Mouse (Mus musculus): ENCODE data around the gene Ap2b1. TPM values are rescaled to one million over a fixed set of nuclear protein-coding genes. Genes with fewer than 3 reads are reported as not detected.

The Ap2b1 gene
- polyA plus RNA-seq, 2 experiments: 11.7 to 20.9 TPM

DNA sequence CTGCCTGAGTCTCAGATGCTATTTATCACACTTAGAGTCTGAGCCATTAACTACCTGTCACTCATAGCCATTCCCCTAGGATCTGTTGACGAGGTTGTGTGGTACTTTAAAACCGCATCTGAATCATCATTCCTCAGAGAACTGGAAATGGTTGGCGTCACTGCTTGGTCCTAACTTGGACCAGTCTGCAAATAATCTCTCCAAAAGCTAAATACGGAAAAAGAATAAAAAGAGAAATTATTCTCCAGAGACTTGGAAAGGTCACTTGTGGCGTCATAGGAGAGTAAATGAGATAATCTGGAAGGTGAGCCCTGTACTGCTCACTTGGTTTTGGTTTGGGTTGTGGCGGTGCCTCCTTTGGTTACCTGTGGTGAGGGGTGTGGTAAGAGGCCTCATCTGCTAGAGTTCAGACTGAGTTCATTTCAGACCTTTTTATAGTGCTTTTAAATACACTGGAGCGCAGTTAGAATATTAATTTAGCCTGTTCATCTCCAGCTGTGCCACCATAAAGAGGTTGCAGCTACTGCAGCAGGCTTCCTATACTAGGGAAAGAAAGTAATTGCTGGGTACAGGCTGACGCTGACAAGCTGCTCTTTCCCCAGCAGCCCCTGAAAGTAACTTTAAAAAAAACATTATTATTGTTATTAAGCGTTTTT, 84.2 kb downstream of the Ap2b1 start:
- no peaks in the 10 kb centered on the region; the same call in 1 of the 2 replicates for H3K36me3 ChIP-seq (replicated peaks; ENCODE audit: control insufficient read depth, insufficient read depth, low read depth)
- no peak for ATAC-seq (ENCODE audit: insufficient read depth)
- H3K9ac ChIP-seq (replicated peaks): no peak overlapping the region
- no peaks in the 10 kb centered on the region for H3K27me3 ChIP-seq (ENCODE audit: control insufficient read depth, insufficient read depth, low read length)
- WGBS (ENCODE audit: insufficient replicate concordance): 84% methylated on average over 9 of the region's 9 CpGs
- H3K27ac ChIP-seq: no peak overlapping the region
- no peak overlapping the region for H3K4me2 ChIP-seq (ENCODE audit: low read depth)
- no peak for DNase-seq (ENCODE audit: low read depth in 3 of 3, low spot score in 3 of 3)
- TF ChIP-seq EP300 (IDR thresholded peaks at IDR 0.05; ENCODE audit: low read depth) (no peak), CTCF (IDR thresholded peaks at IDR 0.05; ENCODE audit: low read depth) (no peak)
- H3K9me3 ChIP-seq (ENCODE audit: control insufficient read depth, low read length): no peaks in the 10 kb centered on the region
- no peak overlapping the region for H3K4me3 ChIP-seq (ENCODE audit: insufficient read depth in 1 of 2, low read depth in 2 of 2, low read length in 2 of 2)
- H3K4me1 ChIP-seq (replicated peaks; ENCODE audit: control insufficient read depth in 2 of 2, insufficient read depth in 2 of 2, low read length in 1 of 2): peaks cover 0 to 4% of the 10 kb centered on the region in 2 experiments; a peak in 2 of 4 replicates

GRCm38 (mm10) chr11:83383532-83383887, 84.7 kb downstream of the Ap2b1 start:
- no peak for TF ChIP-seq CTCF (IDR thresholded peaks at IDR 0.05; ENCODE audit: low read depth)
- TF ChIP-seq EP300 (IDR thresholded peaks at IDR 0.05; ENCODE audit: low read depth): no peak
- ATAC-seq (ENCODE audit: insufficient read depth) (no peak), DNase-seq (ENCODE audit: low read depth in 3 of 3, low spot score in 3 of 3) (no peak)
- no peaks in the 10 kb centered on the region; the same call in 1 of the 2 replicates for H3K36me3 ChIP-seq (replicated peaks; ENCODE audit: control insufficient read depth, insufficient read depth, low read depth)
- H3K27me3 ChIP-seq (ENCODE audit: control insufficient read depth, insufficient read depth, low read length): no peaks in the 10 kb centered on the region
- peaks cover 0 to 4% of the 10 kb centered on the region in 2 experiments; a peak in 2 of 4 replicates for H3K4me1 ChIP-seq (replicated peaks; ENCODE audit: control insufficient read depth in 2 of 2, insufficient read depth in 2 of 2, low read length in 1 of 2)
- no peak overlapping the region for H3K9ac ChIP-seq (replicated peaks)
- H3K4me3 ChIP-seq (ENCODE audit: insufficient read depth in 1 of 2, low read depth in 2 of 2, low read length in 2 of 2): no peak overlapping the region
- H3K27ac ChIP-seq: no peak overlapping the region
- WGBS (ENCODE audit: insufficient replicate concordance): 85% methylated on average over 1 of the region's 1 CpGs
- H3K9me3 ChIP-seq (ENCODE audit: control insufficient read depth, low read length): no peaks in the 10 kb centered on the region
- H3K4me2 ChIP-seq (ENCODE audit: low read depth): no peak overlapping the region

DNA sequence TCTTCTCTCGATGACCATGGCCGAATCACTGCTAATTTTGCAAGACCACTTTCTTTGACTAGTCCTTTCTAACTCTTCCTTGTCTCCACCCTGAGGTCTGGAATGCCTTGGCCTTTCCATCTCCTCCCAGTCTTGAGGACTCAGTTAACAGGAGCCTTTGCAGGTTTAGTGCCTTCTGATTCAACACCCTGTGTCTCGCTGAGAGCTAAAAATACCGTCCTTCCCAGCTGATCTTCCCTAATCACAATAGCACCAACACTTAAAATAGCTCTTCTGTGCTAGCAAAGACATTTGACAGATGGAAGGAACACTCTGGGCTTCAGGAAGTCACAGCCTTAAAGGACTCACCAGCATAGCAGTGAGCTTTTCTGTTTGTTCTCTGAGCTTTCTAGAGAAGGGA, 94.2 kb downstream of the Ap2b1 start:
- DNase-seq (ENCODE audit: low read depth in 3 of 3, low spot score in 3 of 3): no peak
- Histone ChIP-seq H3K27me3 (ENCODE audit: control insufficient read depth, insufficient read depth, low read length) (no peaks in the 10 kb centered on the region), H3K27ac (no peak overlapping the region), H3K9ac (replicated peaks) (no peak overlapping the region), H3K9me3 (ENCODE audit: control insufficient read depth, low read length) (no peaks in the 10 kb centered on the region), H3K4me1 (replicated peaks; ENCODE audit: control insufficient read depth in 2 of 2, insufficient read depth in 2 of 2, low read length in 1 of 2) (no peaks in the 10 kb centered on the region), H3K36me3 (replicated peaks; ENCODE audit: control insufficient read depth, insufficient read depth, low read depth) (peaks cover 7% of the 10 kb centered on the region), H3K4me2 (ENCODE audit: low read depth) (no peak overlapping the region), H3K4me3 (ENCODE audit: insufficient read depth in 1 of 2, low read depth in 2 of 2, low read length in 2 of 2) (no peak overlapping the region)
- 83% methylated on average over 4 of the region's 4 CpGs for WGBS (ENCODE audit: insufficient replicate concordance)
- no peak for ATAC-seq (ENCODE audit: insufficient read depth)
- no peak for TF ChIP-seq EP300 (IDR thresholded peaks at IDR 0.05; ENCODE audit: low read depth)
- no peak for TF ChIP-seq CTCF (IDR thresholded peaks at IDR 0.05; ENCODE audit: low read depth)

DNA sequence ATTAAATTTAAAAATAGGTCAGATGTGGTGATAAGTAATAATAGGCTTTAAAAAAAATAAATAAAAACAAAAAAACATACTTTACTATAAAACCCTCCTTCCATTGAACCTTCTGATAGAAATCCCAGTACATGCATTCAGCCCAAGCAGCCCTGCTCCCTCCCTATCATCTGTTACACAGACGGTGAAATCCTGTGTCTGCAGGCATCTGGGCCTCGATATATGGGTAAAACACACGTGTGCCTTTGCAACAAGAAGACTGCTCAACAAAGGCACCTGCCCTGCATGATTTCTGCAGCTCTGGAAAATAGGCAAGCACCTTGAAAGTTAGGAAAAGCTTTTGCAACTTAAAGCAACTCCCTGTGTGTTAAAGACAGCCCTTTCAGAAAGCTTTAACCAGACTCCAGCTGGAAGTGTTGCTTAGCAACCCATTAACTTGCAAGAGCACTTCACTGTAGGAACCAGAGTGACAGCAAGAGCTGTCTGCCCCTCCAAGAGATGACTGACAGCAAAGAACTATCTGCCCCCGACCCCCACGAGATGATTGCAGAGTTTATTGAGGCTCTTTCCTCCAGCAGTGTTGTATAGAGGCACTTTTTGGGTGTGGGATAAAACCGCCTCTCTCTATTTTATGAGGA, 96.1 kb downstream of the Ap2b1 start:
- 56% methylated on average over 6 of the region's 6 CpGs for WGBS (ENCODE audit: insufficient replicate concordance)
- no peak for ATAC-seq (ENCODE audit: insufficient read depth)
- no peaks in the 10 kb centered on the region for H3K9me3 ChIP-seq (ENCODE audit: control insufficient read depth, low read length)

DNA sequence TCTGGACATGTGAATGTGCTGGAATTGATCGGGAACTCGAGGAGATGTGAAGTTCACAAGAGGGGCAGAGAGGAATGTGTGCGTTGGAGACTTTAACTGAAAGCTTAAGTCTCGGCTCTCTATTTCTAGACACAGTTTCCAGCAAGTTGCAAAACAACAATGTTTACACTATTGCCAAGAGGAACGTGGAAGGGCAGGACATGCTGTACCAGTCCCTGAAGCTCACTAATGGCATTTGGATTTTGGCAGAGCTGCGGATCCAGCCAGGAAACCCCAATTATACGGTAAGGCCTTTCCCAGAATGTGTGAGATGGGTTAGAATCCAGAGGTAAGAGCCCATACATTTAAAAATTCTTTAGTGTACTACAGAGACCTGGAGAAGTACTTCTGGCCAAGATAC, 98.8 kb downstream of the Ap2b1 start:
- no peaks in the 10 kb centered on the region for H3K27me3 ChIP-seq (ENCODE audit: control insufficient read depth, insufficient read depth, low read length)
- H3K4me2 ChIP-seq (ENCODE audit: low read depth): no peak overlapping the region
- DNase-seq (ENCODE audit: low read depth in 3 of 3, low spot score in 3 of 3) (no peak), ATAC-seq (ENCODE audit: insufficient read depth) (no peak)
- 83% methylated on average over 7 of the region's 7 CpGs for WGBS (ENCODE audit: insufficient replicate concordance)
- H3K36me3 ChIP-seq (replicated peaks; ENCODE audit: control insufficient read depth, insufficient read depth, low read depth): peaks cover 10% of the 10 kb centered on the region
- H3K9ac ChIP-seq (replicated peaks): no peak overlapping the region
- H3K27ac ChIP-seq: no peak overlapping the region
- TF ChIP-seq EP300 (IDR thresholded peaks at IDR 0.05; ENCODE audit: low read depth): no peak
- TF ChIP-seq CTCF (IDR thresholded peaks at IDR 0.05; ENCODE audit: low read depth): no peak
- H3K4me3 ChIP-seq (ENCODE audit: insufficient read depth in 1 of 2, low read depth in 2 of 2, low read length in 2 of 2): no peak overlapping the region
- no peaks in the 10 kb centered on the region for H3K4me1 ChIP-seq (replicated peaks; ENCODE audit: control insufficient read depth in 2 of 2, insufficient read depth in 2 of 2, low read length in 1 of 2)
- no peaks in the 10 kb centered on the region for H3K9me3 ChIP-seq (ENCODE audit: control insufficient read depth, low read length)

More for the DNA sequence above, 96.1 kb downstream of the Ap2b1 start:
- H3K9ac ChIP-seq (replicated peaks): no peak overlapping the region
- no peak overlapping the region for H3K27ac ChIP-seq
- DNase-seq (ENCODE audit: low read depth in 3 of 3, low spot score in 3 of 3): no peak
- no peaks in the 10 kb centered on the region for H3K4me1 ChIP-seq (replicated peaks; ENCODE audit: control insufficient read depth in 2 of 2, insufficient read depth in 2 of 2, low read length in 1 of 2)
- H3K4me2 ChIP-seq (ENCODE audit: low read depth): no peak overlapping the region
- H3K27me3 ChIP-seq (ENCODE audit: control insufficient read depth, insufficient read depth, low read length): no peaks in the 10 kb centered on the region
- no peak overlapping the region for H3K4me3 ChIP-seq (ENCODE audit: insufficient read depth in 1 of 2, low read depth in 2 of 2, low read length in 2 of 2)
- TF ChIP-seq EP300 (IDR thresholded peaks at IDR 0.05; ENCODE audit: low read depth) (no peak), CTCF (IDR thresholded peaks at IDR 0.05; ENCODE audit: low read depth) (no peak)
- H3K36me3 ChIP-seq (replicated peaks; ENCODE audit: control insufficient read depth, insufficient read depth, low read depth): peaks cover 11% of the 10 kb centered on the region

Measured in liver, embryonic 14.5 days (tissue).